Mouse (Mus musculus) liver, embryonic 14.5 days (tissue): ENCODE results near the gene Pnmal2. TPM values are rescaled to one million over a fixed set of nuclear protein-coding genes. Genes with fewer than 3 reads are reported as not detected.

Experiments used
- ATAC-seq: fragments of 200-750 bp; cut with Nextera tagmentation; 2 replicates; pipeline ENCODE4 v1.8.0; 2017; ENCODE audit warnings: moderate number of reproducible peaks, mild to moderate bottlenecking, moderate library complexity; ENCODE audit not compliant: insufficient read depth
- DNase-seq, 3 experiments: peaks; one replicate each; pipeline ENCODE4 v3.0.0-alpha.2; 2012 to 2013; ENCODE audit warnings: low read depth in 3 of 3, low spot score in 3 of 3
- H3K27ac ChIP-seq: fragments of 300-500 bp; sonication (generic); 2 replicates; pipeline ENCODE4 v1.5.1; 2014; ENCODE audit warnings: moderate library complexity, mild to moderate bottlenecking, control low read depth, inconsistent platforms
- H3K27me3 ChIP-seq: fragments of 300-500 bp; sonication (generic); 2 replicates; pipeline ENCODE4 v1.6.1; 2014; ENCODE audit warnings: mild to moderate bottlenecking, low read length, moderate library complexity; ENCODE audit not compliant: control insufficient read depth, insufficient read depth
- H3K36me3 ChIP-seq: fragments of 300-500 bp; sonication (generic); replicated peaks from 2 replicates; pipeline ENCODE4 v1.6.1; 2014; ENCODE audit warnings: low read depth; ENCODE audit not compliant: control insufficient read depth, insufficient read depth
- H3K4me1 ChIP-seq, 2 experiments: fragments of 200-500 bp in 1 of 2; fragments of 300-500 bp in 1 of 2; sonication (generic) in 1 of 2; replicated peaks; 2 replicates each; pipeline ENCODE4 v1.6.1; 2012 to 2014; ENCODE audit warnings: antibody characterized with exemption in 1 of 2, inconsistent platforms in 1 of 2, low read length in 1 of 2; ENCODE audit not compliant: control insufficient read depth in 2 of 2, insufficient read depth in 2 of 2
- H3K4me2 ChIP-seq: fragments of 300-500 bp; sonication (generic); 2 replicates; pipeline ENCODE4 v1.6.1; 2014; ENCODE audit warnings: low read depth, mild to moderate bottlenecking, control low read depth, moderate library complexity
- H3K4me3 ChIP-seq, 2 experiments: fragments of 200-500 bp in 1 of 2; fragments of 300-500 bp in 1 of 2; sonication (generic) in 1 of 2; 2 replicates each; pipeline ENCODE4 v1.5.1; 2012 to 2014; ENCODE audit warnings: low read depth in 2 of 2, low read length in 2 of 2, mild to moderate bottlenecking in 2 of 2, control low read depth in 1 of 2, inconsistent platforms in 1 of 2, moderate library complexity in 1 of 2; ENCODE audit not compliant: insufficient read depth in 1 of 2
- H3K9ac ChIP-seq: fragments of 300-500 bp; sonication (generic); replicated peaks from 2 replicates; pipeline ENCODE4 v1.6.1; 2014; ENCODE audit warnings: mild to moderate bottlenecking, control low read depth, moderate library complexity
- H3K9me3 ChIP-seq: fragments of 300-500 bp; sonication (generic); 2 replicates; pipeline ENCODE4 v1.6.1; 2016; ENCODE audit warnings: low read length, mixed read lengths; ENCODE audit not compliant: control insufficient read depth
- CTCF ChIP-seq: IDR thresholded peaks from 2 replicates; pipeline ENCODE4 v1.5.1; 2016; ENCODE audit warnings: antibody characterized with exemption, low read depth, control low read depth
- EP300 ChIP-seq: IDR thresholded peaks from 2 replicates; pipeline ENCODE4 v1.6.1; 2016; ENCODE audit warnings: antibody characterized with exemption, low read depth
- whole genome bisulfite sequencing: fragments of 180-500 bp; shearing (Covaris S2); extraction: QIAGEN DNeasy Blood & Tissue Kit; methylation state at CpG from one replicate; pipeline ENCODE4 v1.1.7; 2014; ENCODE audit not compliant: insufficient replicate concordance; 5-methylcytosine and 5-hydroxymethylcytosine counted together
- polyA plus RNA-seq, 2 experiments: library from polyadenylated mRNA; depleted of rRNA in 1 of 2; stranded (reverse) in 1 of 2; unstranded in 1 of 2; fragments of >200 nt; fragmentation: Nextera tagmentation in 1 of 2; extraction: Ambion mirVana in 1 of 2; gene quantifications; 2 replicates each; pipeline versions ENCODE4 v1.2.1 to v1.2.3; 2012 to 2014

Pnmal2 gene
- polyA plus RNA-seq, 2 experiments = 0.04 to 0.08 TPM

DNA sequence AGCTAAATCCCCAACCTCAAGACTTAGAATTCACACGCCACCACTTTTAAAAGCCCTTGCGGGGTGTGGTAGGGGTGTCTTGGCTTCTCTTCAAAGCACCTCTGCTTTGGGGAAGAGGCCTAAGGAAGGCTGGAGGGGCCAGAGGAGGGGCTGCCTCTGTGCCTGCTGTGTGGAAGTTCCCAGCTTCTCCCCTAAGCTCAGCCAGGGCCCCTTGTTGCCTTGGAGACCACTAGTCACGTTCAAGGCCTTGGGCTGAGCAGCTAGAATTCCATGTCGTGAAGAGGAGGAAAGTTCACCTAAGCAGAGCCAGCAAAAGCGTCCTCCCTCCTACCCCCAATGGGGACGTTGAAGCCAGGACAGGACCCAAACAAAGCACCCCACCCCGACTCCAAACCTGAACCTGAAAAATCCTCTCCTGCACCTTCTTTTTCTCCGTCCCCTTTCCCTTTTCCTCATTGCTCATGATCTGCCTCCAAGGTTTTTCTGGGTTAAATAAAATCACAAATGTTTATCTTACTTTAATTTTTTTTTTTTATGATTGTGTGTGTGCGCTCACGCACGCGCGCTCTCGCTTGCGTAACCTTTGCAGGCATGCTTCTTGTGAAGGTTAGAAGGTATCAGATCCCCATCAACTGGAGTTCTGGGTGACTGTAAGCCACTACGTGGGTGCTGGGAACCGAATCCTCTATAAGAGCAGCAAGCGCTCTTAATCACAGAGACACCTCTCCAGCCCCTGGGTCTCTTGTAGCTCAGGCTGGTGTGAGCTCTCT, 47.4 kb downstream of the Pnmal2 start:
- Histone ChIP-seq H3K9me3 (no peaks in the 10 kb centered on the region), H3K4me3 (no peak overlapping the region), H3K36me3 (no peaks in the 10 kb centered on the region), H3K27me3 (peaks cover 2% of the 10 kb centered on the region; the same call in 1 of the 2 replicates), H3K9ac (no peak overlapping the region), H3K4me2 (no peak overlapping the region), H3K27ac (no peak overlapping the region), H3K4me1 (peaks cover 0 to 22% of the 10 kb centered on the region in 2 experiments; a peak in 3 of 4 replicates)
- DNase-seq (no peak), ATAC-seq (no peak)
- WGBS = 57% methylated on average over 18 of the region's 18 CpGs
- TF ChIP-seq EP300 (no peak), CTCF (no peak)

DNA sequence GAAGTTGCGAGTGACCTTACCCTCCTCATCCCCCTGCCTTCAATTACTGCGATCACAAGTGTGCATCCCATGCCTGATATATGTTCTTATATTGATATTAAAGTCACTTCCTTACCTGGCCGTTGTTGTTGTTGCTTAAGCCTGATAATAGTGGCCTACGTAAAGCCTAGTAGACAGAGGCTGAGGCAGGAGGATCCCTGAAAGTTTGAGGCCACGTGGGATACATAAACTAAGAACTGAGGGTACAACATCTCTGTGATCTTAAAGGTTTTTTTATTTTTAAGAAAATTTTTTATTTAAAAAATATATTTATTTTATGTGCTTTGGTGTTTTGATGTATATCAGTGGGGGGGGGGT, 47.9 kb downstream of the Pnmal2 start, which contains the start of gene Ccdc8:
Gene Ccdc8 (plus strand): TSS at position 258 of the 357 bp plus-strand sequence.
- no peak for ATAC-seq
- no peaks in the 10 kb centered on the region for H3K36me3 ChIP-seq
- no peak within 1 kb of the TSS for H3K27ac ChIP-seq
- peak within 1 kb of the TSS; percentile 66 for H3K4me2 ChIP-seq
- H3K4me1 ChIP-seq = peaks cover 0 to 22% of the 10 kb centered on the region in 2 experiments; a peak in 3 of 4 replicates
- no peaks in the 10 kb centered on the region for H3K9me3 ChIP-seq
- H3K27me3 ChIP-seq = peaks cover 2% of the 10 kb centered on the region; the same call in 1 of the 2 replicates
- no peak for DNase-seq
- 80% methylated on average over 5 of the region's 5 CpGs for WGBS
- peak within 1 kb of the TSS; percentile 55 to 70; a peak in 2 of 4 replicates for H3K4me3 ChIP-seq
- TF ChIP-seq EP300 (no peak), CTCF (no peak)
- H3K9ac ChIP-seq = no peak within 1 kb of the TSS; the same call in 1 of the 2 replicates

DNA sequence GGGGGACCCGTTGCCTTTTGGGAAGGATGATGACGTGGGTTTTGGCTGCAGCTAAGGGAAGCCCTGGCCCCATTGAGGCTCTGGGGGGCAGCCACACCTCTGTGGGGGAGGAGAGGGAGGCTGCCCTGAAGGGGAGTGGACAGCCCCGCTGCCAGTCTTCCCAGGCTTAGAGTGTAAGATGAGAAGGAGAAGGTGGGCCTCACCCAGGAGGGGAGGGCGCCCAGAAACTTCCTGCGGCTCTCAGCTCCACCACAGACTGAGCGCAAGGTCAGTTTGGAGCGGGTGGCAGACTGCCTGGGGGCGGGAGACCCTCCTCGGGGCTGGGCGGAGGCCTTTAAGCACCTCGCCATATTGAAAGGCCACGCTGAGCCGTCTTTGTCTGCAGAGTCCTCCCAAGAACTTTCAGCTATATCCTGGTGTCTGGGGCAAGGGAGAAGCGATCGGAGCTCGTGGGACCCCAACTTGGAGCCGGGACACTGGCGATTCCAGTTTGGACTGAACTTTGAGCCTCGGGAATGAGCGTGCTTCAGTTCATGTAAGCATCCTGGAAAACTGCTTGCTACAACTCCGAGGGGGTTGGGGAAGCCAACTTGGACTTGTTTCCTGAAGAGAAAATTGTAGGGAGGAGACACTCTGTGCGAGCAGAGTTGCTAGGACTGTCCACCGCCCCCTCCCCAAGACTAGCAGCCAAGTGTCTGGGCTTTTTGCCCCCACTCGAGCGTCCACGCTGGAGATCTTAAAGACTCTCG, 49.3 kb downstream of the Pnmal2 start:
- Histone ChIP-seq H3K4me1 (peaks cover 0 to 25% of the 10 kb centered on the region in 2 experiments; a peak in 3 of 4 replicates), H3K36me3 (no peaks in the 10 kb centered on the region), H3K9ac (peak overlapping the region; percentile 35), H3K27ac (no peak overlapping the region), H3K4me2 (peak overlapping the region; percentile 66), H3K27me3 (peaks cover 2% of the 10 kb centered on the region; the same call in 1 of the 2 replicates), H3K9me3 (no peaks in the 10 kb centered on the region), H3K4me3 (peak overlapping the region; percentile 55 to 70)
- DNase-seq (peak in 2 of 3 experiments; percentile 41 to 45), ATAC-seq (peak; percentile 72)
- TF ChIP-seq CTCF (no peak), EP300 (no peak)
- 1% methylated on average over 27 of the region's 27 CpGs for WGBS

DNA sequence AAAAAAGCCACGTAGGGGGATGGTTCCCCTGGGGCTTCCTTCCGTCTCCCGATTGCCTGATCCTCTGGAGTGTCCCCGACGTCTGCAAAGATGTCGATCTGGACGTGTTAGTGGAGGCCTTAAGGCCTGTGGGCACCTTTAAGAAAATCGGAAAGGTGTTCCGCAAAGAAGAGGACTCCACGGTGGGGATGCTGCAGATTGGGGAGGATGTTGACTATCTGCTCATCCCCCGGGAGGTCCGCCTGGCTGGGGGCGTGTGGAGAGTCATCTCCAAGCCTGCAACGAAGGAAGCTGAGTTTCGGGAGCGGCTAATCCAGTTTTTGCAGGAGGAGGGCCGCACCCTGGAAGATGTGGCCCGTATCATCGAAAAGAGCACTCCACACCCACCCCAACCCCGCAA, 49.9 kb downstream of the Pnmal2 start:
- 8% methylated on average over 20 of the region's 20 CpGs for WGBS
- no peaks in the 10 kb centered on the region for H3K9me3 ChIP-seq
- H3K27ac ChIP-seq = no peak overlapping the region
- TF ChIP-seq CTCF (no peak), EP300 (no peak)
- H3K36me3 ChIP-seq = no peaks in the 10 kb centered on the region
- H3K4me1 ChIP-seq = peaks cover 3 to 30% of the 10 kb centered on the region in 2 experiments
- no peak for DNase-seq
- peak overlapping the region; percentile 66 for H3K4me2 ChIP-seq
- H3K27me3 ChIP-seq = peaks cover 2% of the 10 kb centered on the region; the same call in 1 of the 2 replicates
- H3K4me3 ChIP-seq = peak overlapping the region; percentile 55 to 70
- no peak for ATAC-seq
- peak overlapping the region; percentile 35 for H3K9ac ChIP-seq

DNA sequence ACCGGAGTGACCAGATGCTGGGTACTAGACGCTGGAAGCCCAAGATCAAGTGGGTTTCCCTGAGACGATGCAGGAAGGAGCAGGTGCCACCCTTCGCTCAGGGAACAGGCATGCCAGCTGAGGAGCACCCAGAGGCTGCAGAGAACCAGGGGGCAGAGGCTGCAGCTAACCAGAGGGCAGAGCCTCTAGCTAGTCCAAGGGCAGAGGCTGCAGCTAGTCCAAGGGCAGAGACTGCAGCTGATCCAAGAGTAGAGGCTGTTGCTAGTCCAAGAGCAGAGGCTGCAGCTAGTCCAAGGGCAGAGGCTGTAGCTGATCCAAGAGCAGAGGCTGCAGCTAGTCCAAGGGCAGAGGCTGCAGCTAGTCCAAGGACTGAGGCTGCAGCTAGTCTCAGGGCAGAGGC, 50.9 kb downstream of the Pnmal2 start:
- Histone ChIP-seq H3K27me3 (peaks cover 2% of the 10 kb centered on the region; the same call in 1 of the 2 replicates), H3K4me2 (peak overlapping the region; percentile 66), H3K4me1 (peaks cover 5 to 29% of the 10 kb centered on the region in 2 experiments), H3K4me3 (no peak overlapping the region), H3K36me3 (no peaks in the 10 kb centered on the region), H3K9me3 (no peaks in the 10 kb centered on the region), H3K9ac (no peak overlapping the region), H3K27ac (no peak overlapping the region)
- no peak for DNase-seq
- 88% methylated on average over 4 of the region's 4 CpGs for WGBS
- ATAC-seq = no peak
- TF ChIP-seq CTCF (no peak), EP300 (no peak)

Other genes with a start within 250 kb of the Pnmal2 start
- gene Ceacam9, start 222.8 kb upstream of the Pnmal2 start, polyA plus RNA-seq (2012; rRNA removed) = not detected in 2 replicates
- gene Ceacam9, start 222.8 kb upstream of the Pnmal2 start, polyA plus RNA-seq (2014; fragmentation: Nextera tagmentation; extraction: Ambion mirVana) = not detected in 2 replicates
- gene Ap2s1, start 206.3 kb upstream of the Pnmal2 start, polyA plus RNA-seq (2012; rRNA removed) = 165 and 175 TPM in 2 replicates
- 176 and 198 TPM in 2 replicates for gene Ap2s1, start 206.3 kb upstream of the Pnmal2 start, polyA plus RNA-seq (2014; fragmentation: Nextera tagmentation; extraction: Ambion mirVana)
- gene Slc1a5, start 163.3 kb upstream of the Pnmal2 start, polyA plus RNA-seq (2012; rRNA removed) = 157 and 160 TPM in 2 replicates
- 61.7 and 67.3 TPM in 2 replicates for gene Slc1a5, start 163.3 kb upstream of the Pnmal2 start, polyA plus RNA-seq (2014; fragmentation: Nextera tagmentation; extraction: Ambion mirVana)
- gene Strn4, start 128.8 kb upstream of the Pnmal2 start, polyA plus RNA-seq (2012; rRNA removed) = 41.3 and 43.0 TPM in 2 replicates
- 27.2 and 32.2 TPM in 2 replicates for gene Strn4, start 128.8 kb upstream of the Pnmal2 start, polyA plus RNA-seq (2014; fragmentation: Nextera tagmentation; extraction: Ambion mirVana)
- 5.6 and 6.6 TPM in 2 replicates for gene Fkrp, start 128.0 kb upstream of the Pnmal2 start, polyA plus RNA-seq (2012; rRNA removed)
- gene Fkrp, start 128.0 kb upstream of the Pnmal2 start, polyA plus RNA-seq (2014; fragmentation: Nextera tagmentation; extraction: Ambion mirVana) = 7.2 and 8.9 TPM in 2 replicates
- gene Prkd2, start 101.8 kb upstream of the Pnmal2 start, polyA plus RNA-seq (2012; rRNA removed) = 2.5 and 3.2 TPM in 2 replicates
- 1.8 and 2.2 TPM in 2 replicates for gene Prkd2, start 101.8 kb upstream of the Pnmal2 start, polyA plus RNA-seq (2014; fragmentation: Nextera tagmentation; extraction: Ambion mirVana)
- 0.68 and 0.92 TPM in 2 replicates for gene Dact3, start 69.4 kb upstream of the Pnmal2 start, polyA plus RNA-seq (2012; rRNA removed)
- 0.09 and 0.14 TPM in 2 replicates for gene Dact3, start 69.4 kb upstream of the Pnmal2 start, polyA plus RNA-seq (2014; fragmentation: Nextera tagmentation; extraction: Ambion mirVana)
- gene Gng8, start 52.9 kb upstream of the Pnmal2 start, polyA plus RNA-seq (2012; rRNA removed) = 0.44 and 0.47 TPM in 2 replicates
- gene Gng8, start 52.9 kb upstream of the Pnmal2 start, polyA plus RNA-seq (2014; fragmentation: Nextera tagmentation; extraction: Ambion mirVana) = not detected in 2 replicates
- 0.84 and 0.87 TPM in 2 replicates for gene Ptgir, start 38.2 kb upstream of the Pnmal2 start, polyA plus RNA-seq (2012; rRNA removed)
- gene Ptgir, start 38.2 kb upstream of the Pnmal2 start, polyA plus RNA-seq (2014; fragmentation: Nextera tagmentation; extraction: Ambion mirVana) = 0.88 and 1.2 TPM in 2 replicates
- gene Calm3, start 20.6 kb upstream of the Pnmal2 start, polyA plus RNA-seq (2012; rRNA removed) = 72.2 and 90.3 TPM in 2 replicates
- 115 and 122 TPM in 2 replicates for gene Calm3, start 20.6 kb upstream of the Pnmal2 start, polyA plus RNA-seq (2014; fragmentation: Nextera tagmentation; extraction: Ambion mirVana)
- 0.01 and 0.03 TPM in 2 replicates for gene Pnmal1, start 15.0 kb downstream of the Pnmal2 start, polyA plus RNA-seq (2012; rRNA removed)
- gene Pnmal1, start 15.0 kb downstream of the Pnmal2 start, polyA plus RNA-seq (2014; fragmentation: Nextera tagmentation; extraction: Ambion mirVana) = 0.03 TPM in 1 of 2 replicates, not detected in the other
- gene Gm42372, start 38.4 kb downstream of the Pnmal2 start, polyA plus RNA-seq (2012; rRNA removed) = 0.01 and 0.02 TPM in 2 replicates
- gene Gm42372, start 38.4 kb downstream of the Pnmal2 start, polyA plus RNA-seq (2014; fragmentation: Nextera tagmentation; extraction: Ambion mirVana) = 0.03 and 0.04 TPM in 2 replicates
- 2.0 and 2.7 TPM in 2 replicates for gene Ccdc8, start 48.0 kb downstream of the Pnmal2 start, polyA plus RNA-seq (2012; rRNA removed)
- gene Ccdc8, start 48.0 kb downstream of the Pnmal2 start, polyA plus RNA-seq (2014; fragmentation: Nextera tagmentation; extraction: Ambion mirVana) = 1.5 and 2.3 TPM in 2 replicates
- gene Ppp5c, start 83.2 kb downstream of the Pnmal2 start, polyA plus RNA-seq (2012; rRNA removed) = 61.7 and 68.3 TPM in 2 replicates
- gene Ppp5c, start 83.2 kb downstream of the Pnmal2 start, polyA plus RNA-seq (2014; fragmentation: Nextera tagmentation; extraction: Ambion mirVana) = 38.5 and 42.8 TPM in 2 replicates
- 9.8 and 12.2 TPM in 2 replicates for gene Hif3a, start 117.7 kb downstream of the Pnmal2 start, polyA plus RNA-seq (2012; rRNA removed)
- gene Hif3a, start 117.7 kb downstream of the Pnmal2 start, polyA plus RNA-seq (2014; fragmentation: Nextera tagmentation; extraction: Ambion mirVana) = 22.8 and 23.9 TPM in 2 replicates
- 0.02 and 0.18 TPM in 2 replicates for gene Psg16, start 129.4 kb downstream of the Pnmal2 start, polyA plus RNA-seq (2012; rRNA removed)
- gene Psg16, start 129.4 kb downstream of the Pnmal2 start, polyA plus RNA-seq (2014; fragmentation: Nextera tagmentation; extraction: Ambion mirVana) = 0.08 TPM in 2 replicates
- gene Ceacam3, start 205.6 kb downstream of the Pnmal2 start, polyA plus RNA-seq (2012; rRNA removed) = not detected in 2 replicates
- gene Ceacam3, start 205.6 kb downstream of the Pnmal2 start, polyA plus RNA-seq (2014; fragmentation: Nextera tagmentation; extraction: Ambion mirVana) = not detected in 2 replicates